Mouse (Mus musculus): ENCODE results near the gene Gm17402. TPM values are rescaled to one million over a fixed set of nuclear protein-coding genes. Genes with fewer than 3 reads are reported as not detected.

Gene Gm17402
- polyA plus RNA-seq, 1 experiment from 2014 or later: not detected

DNA sequence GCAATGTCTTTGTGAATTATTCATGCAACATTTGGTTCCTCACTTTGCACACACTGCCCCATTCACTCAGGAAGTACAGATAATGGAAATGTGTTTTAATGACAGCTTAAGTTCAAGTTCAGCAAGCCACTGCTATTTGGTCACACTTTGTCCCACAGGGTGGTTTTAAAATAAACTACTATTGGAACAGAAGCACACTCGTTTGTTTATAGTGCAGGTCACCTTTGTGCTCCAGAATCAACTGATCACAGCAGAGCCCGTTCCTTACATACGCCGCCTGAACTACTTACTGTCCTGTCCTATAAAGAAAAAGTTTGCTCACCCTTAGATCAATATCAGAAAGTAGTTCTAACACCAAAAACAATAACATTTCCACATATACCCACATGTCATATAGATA lies 52.5 kb downstream of the Gm17402 start:
- Histone ChIP-seq H3K9me3 (ENCODE audit: control insufficient read depth, low read length) (no peaks in the 10 kb centered on the region), H3K9ac (ENCODE audit: low read length) (no peak overlapping the region), H3K4me2 (no peak overlapping the region), H3K27ac (ENCODE audit: low read depth, low read length) (no peak overlapping the region), H3K27me3 (ENCODE audit: control insufficient read depth, insufficient read depth, low read length) (no peaks in the 10 kb centered on the region), H3K4me1 (ENCODE audit: control insufficient read depth, insufficient read depth, low read length) (no peaks in the 10 kb centered on the region), H3K4me3 (ENCODE audit: low read depth, low read length) (no peak overlapping the region), H3K36me3 (ENCODE audit: control insufficient read depth, insufficient read depth, low read length) (no peaks in the 10 kb centered on the region)
- WGBS: 86% methylated on average over 4 of the region's 4 CpGs
- no peak for DNase-seq (ENCODE audit: low spot score, missing footprints)
- ATAC-seq (ENCODE audit: low FRiP score): no peak

Other genes starting within 250 kb of the Gm17402 start
- 29.2 and 31.7 TPM in 2 replicates for gene Mlf1, start 1.1 kb downstream of the Gm17402 start, polyA plus RNA-seq (2014; fragmentation: Nextera tagmentation; extraction: Ambion mirVana)
- 49.9 and 51.9 TPM in 2 replicates for gene Gfm1, start 54.9 kb upstream of the Gm17402 start, polyA plus RNA-seq (2014; fragmentation: Nextera tagmentation; extraction: Ambion mirVana)
- 65.2 and 65.3 TPM in 2 replicates for gene Lxn, start 88.8 kb upstream of the Gm17402 start, polyA plus RNA-seq (2014; fragmentation: Nextera tagmentation; extraction: Ambion mirVana)
- 0.77 and 1.2 TPM in 2 replicates for gene Rarres1, start 140.4 kb upstream of the Gm17402 start, polyA plus RNA-seq (2014; fragmentation: Nextera tagmentation; extraction: Ambion mirVana)
- 68.0 and 72.4 TPM in 2 replicates for gene Mfsd1, start 207.6 kb upstream of the Gm17402 start, polyA plus RNA-seq (2014; fragmentation: Nextera tagmentation; extraction: Ambion mirVana)

All from midbrain, embryonic 11.5 days (tissue).